Mouse (Mus musculus) embryonic facial prominence, embryonic 14.5 days (tissue): ENCODE data around the gene Aldh1a2. TPM values are rescaled to one million over a fixed set of nuclear protein-coding genes. Genes with fewer than 3 reads are reported as not detected.
A peak's percentile ranks its signal among the peaks of the same experiment; 100 is the strongest.

Source experiments
- ATAC-seq: fragments of 200-750 bp; cut with Nextera tagmentation; 2 replicates; pipeline ENCODE4 v1.8.0; 2017; ENCODE audit warnings: low read depth, moderate number of reproducible peaks, moderate TSS enrichment
- DNase-seq: peaks from one replicate; pipeline ENCODE4 v3.0.0-alpha.2; 2015; ENCODE audit warnings: low spot score
- H3K27ac ChIP-seq: fragments of 300-500 bp; sonication (generic); replicated peaks from 2 replicates; pipeline ENCODE4 v1.5.1; 2014; ENCODE audit warnings: low read depth, mild to moderate bottlenecking, low read length, moderate library complexity
- H3K27me3 ChIP-seq: fragments of 300-500 bp; sonication (generic); replicated peaks from 2 replicates; pipeline ENCODE4 v1.6.1; 2014; ENCODE audit warnings: low read length; ENCODE audit not compliant: control insufficient read depth, insufficient read depth
- H3K36me3 ChIP-seq: fragments of 300-500 bp; sonication (generic); 2 replicates; pipeline ENCODE4 v1.6.1; 2014; ENCODE audit warnings: low read length, mixed read lengths; ENCODE audit not compliant: control insufficient read depth, insufficient read depth
- H3K4me1 ChIP-seq: fragments of 300-500 bp; sonication (generic); 2 replicates; pipeline ENCODE4 v1.6.1; 2014; ENCODE audit warnings: antibody characterized with exemption, low read length; ENCODE audit not compliant: control insufficient read depth, insufficient read depth
- H3K4me2 ChIP-seq: fragments of 300-500 bp; sonication (generic); 2 replicates; pipeline ENCODE4 v1.6.1; 2014; ENCODE audit warnings: low read depth, mild to moderate bottlenecking, low read length, moderate library complexity, mixed read lengths
- H3K4me3 ChIP-seq: fragments of 300-500 bp; sonication (generic); 2 replicates; pipeline ENCODE4 v1.5.1; 2014; ENCODE audit warnings: low read depth, mild to moderate bottlenecking, low read length
- H3K9ac ChIP-seq: fragments of 300-500 bp; sonication (generic); 2 replicates; pipeline ENCODE4 v1.6.1; 2014; ENCODE audit warnings: low read depth, mild to moderate bottlenecking, low read length, moderate library complexity, mixed read lengths
- H3K9me3 ChIP-seq: fragments of 300-500 bp; sonication (generic); 2 replicates; pipeline ENCODE4 v1.6.1; 2016; ENCODE audit warnings: low read length; ENCODE audit not compliant: control insufficient read depth
- WGBS: fragments of 180-500 bp; shearing (Covaris S2); extraction: QIAGEN DNeasy Blood & Tissue Kit; methylation state at CpG from one replicate; pipeline ENCODE4 v1.1.7; 2014; 5-methylcytosine and 5-hydroxymethylcytosine counted together
- polyA plus RNA-seq: library from polyadenylated mRNA; unstranded; fragments of >200 nt; fragmentation: Nextera tagmentation; extraction: Ambion mirVana; gene quantifications from 2 replicates; pipeline ENCODE4 v1.2.1, GENCODE M21; 2014

Aldh1a2 gene
- polyA plus RNA-seq, 1 experiment from 2014 or later: 41.3 TPM

DNA sequence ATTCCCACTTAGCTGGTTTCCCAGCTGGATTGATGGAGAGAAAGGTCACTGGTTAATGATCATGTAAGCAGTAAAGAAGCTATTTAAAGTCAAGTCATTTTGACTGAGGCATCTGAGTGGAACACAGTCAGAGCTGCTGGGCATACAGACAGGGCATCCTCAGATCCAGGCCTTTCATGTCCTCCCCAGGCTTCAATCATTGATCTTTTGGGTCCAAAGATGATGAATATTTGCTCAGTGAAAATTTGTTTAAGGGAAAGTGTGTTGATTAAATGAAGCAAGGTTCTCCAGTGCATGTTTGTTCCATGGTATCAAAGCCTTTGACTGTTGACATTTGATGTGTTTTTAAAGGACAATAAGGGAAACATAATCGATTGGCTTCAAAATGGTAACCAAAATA lies 39.9 kb upstream of the Aldh1a2 start:
- no peak overlapping the region for H3K9ac ChIP-seq
- H3K36me3 ChIP-seq: no peaks in the 10 kb centered on the region
- ATAC-seq: no peak
- no peak overlapping the region for H3K4me3 ChIP-seq
- no peaks in the 10 kb centered on the region for H3K9me3 ChIP-seq
- DNase-seq: no peak
- WGBS: 94% methylated on average over 1 of the region's 1 CpGs
- no peak overlapping the region for H3K4me2 ChIP-seq
- H3K27ac ChIP-seq: no peak overlapping the region
- no peaks in the 10 kb centered on the region for H3K27me3 ChIP-seq
- no peaks in the 10 kb centered on the region for H3K4me1 ChIP-seq

DNA sequence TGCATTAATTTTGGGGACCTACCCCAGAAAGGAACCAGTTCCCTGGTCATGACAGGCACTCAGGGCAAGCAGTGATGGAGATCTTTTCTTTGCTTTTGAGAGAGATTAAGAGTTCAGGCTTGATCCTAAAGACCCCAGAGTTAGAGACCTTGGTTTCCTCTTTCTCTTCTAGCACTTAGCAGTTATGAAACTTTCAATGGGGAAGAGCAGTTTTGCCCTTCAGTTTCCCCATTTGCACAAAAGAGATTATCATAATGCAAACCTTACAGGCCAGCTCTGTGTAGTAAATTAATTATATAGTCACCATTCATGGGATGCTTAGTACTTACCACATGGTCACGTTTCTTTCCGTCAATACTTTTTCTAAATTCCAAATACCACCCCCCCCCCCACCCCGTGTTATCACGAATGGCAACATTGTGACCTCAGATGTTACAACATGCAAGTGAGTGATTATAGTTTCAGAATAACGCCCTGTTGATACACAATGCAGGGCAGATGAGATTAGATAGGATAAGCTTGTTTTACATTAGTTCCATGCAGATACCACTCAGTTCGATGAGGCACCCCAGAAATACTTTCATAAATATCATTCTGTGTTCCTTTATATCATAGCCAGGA lies 36.2 kb upstream of the Aldh1a2 start:
- Histone ChIP-seq H3K4me3 (no peak overlapping the region), H3K36me3 (no peaks in the 10 kb centered on the region), H3K9me3 (peaks cover under 1% of the 10 kb centered on the region; the same call in 1 of the 2 replicates), H3K4me1 (no peaks in the 10 kb centered on the region), H3K9ac (no peak overlapping the region), H3K27ac (no peak overlapping the region), H3K4me2 (no peak overlapping the region), H3K27me3 (no peaks in the 10 kb centered on the region)
- no peak for DNase-seq
- 80% methylated on average over 6 of the region's 6 CpGs for whole genome bisulfite sequencing
- no peak for ATAC-seq

DNA sequence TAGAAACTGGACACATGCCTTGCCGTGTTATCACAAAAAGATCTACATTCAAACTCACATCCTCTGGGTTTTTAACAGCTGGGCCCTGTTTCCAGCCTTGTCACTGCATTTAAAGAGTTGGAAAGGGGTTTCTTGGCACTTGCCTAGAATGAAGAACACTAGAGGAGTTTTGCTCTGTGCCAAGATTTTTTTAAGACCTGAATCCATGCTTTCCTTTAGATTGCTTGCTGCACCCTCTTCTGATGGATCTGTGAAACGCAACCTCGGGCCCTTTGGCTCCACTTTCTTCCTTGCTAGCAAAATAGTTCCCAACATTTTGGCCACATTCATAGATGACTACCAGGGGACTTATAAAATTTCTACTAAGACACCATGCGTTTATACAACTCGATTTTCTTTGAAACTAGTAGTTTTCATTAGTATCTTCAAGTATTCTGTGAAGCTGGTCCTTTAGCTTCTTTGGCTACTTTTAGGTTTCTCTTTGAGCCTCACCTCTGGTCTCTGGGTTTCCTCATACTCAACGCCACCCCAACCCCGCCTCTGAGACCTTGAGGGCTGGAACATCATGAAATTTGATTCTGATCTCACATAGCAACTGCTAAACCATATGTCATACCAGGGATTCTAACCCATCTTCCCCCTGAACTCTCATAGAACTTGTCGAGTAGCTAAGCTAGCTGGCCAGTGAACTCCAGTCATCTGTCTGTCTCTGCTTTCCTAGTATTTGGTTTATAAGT lies 35.5 kb upstream of the Aldh1a2 start:
- no peak overlapping the region for H3K4me2 ChIP-seq
- H3K27me3 ChIP-seq: no peaks in the 10 kb centered on the region
- no peak overlapping the region for H3K27ac ChIP-seq
- DNase-seq (peak; percentile 75), ATAC-seq (no peak)
- H3K9ac ChIP-seq: no peak overlapping the region
- peaks cover 4% of the 10 kb centered on the region; the same call in 1 of the 2 replicates for H3K9me3 ChIP-seq
- WGBS: 68% methylated on average over 8 of the region's 8 CpGs
- no peak overlapping the region for H3K4me3 ChIP-seq
- H3K4me1 ChIP-seq: no peaks in the 10 kb centered on the region
- H3K36me3 ChIP-seq: no peaks in the 10 kb centered on the region

DNA sequence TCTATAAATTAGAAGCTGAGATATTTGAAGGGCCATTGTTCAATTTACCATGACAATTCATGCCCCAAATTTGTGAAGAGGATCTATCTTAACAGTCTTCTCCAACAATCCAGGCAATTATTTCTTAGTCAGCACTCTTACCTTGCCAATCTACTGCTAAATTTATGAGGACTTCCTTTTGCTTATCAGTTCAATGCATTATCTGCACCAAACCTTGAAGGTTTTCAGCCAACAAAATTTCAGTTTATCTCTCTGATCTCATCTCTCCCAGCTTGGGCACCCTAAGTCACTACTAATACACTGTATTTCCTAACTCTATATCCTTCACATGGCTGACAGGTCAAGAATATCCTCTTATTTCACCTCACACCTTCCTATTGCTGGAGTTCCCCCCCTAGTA lies 30.3 kb upstream of the Aldh1a2 start:
- ATAC-seq: no peak
- Histone ChIP-seq H3K9me3 (peaks cover 4% of the 10 kb centered on the region; the same call in 1 of the 2 replicates), H3K36me3 (no peaks in the 10 kb centered on the region)

DNA sequence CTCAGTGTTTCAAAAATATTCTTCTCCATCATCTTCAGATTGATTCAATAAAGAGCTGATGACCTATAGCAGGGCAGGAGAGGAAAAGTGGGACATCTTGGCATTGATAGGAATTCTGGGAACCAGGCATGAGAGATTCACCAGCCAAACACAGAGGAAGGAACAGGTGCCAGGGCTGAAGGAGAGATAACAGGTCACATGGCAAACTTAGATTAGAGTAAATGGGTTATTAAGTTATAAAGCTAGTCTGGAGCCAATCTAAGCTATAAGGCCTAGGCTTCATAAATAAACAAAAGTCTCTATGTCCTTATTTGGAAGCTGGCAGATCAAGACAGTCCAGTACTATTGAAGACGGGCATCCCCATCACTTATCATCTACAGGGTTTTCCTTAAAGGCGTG lies 29.8 kb upstream of the Aldh1a2 start:
- Histone ChIP-seq H3K27ac (no peak overlapping the region), H3K4me2 (no peak overlapping the region), H3K9me3 (peaks cover 4% of the 10 kb centered on the region; the same call in 1 of the 2 replicates), H3K36me3 (no peaks in the 10 kb centered on the region), H3K27me3 (no peaks in the 10 kb centered on the region), H3K4me1 (0 out of 2 replicates have a peak, but pooled peaks cover 3% of the 10 kb centered on the region), H3K4me3 (no peak overlapping the region), H3K9ac (no peak overlapping the region)
- DNase-seq (no peak), ATAC-seq (no peak)
- 77% methylated on average over 2 of the region's 2 CpGs for whole genome bisulfite sequencing

More for the DNA sequence above, 30.3 kb upstream of the Aldh1a2 start:
- H3K4me2 ChIP-seq: no peak overlapping the region
- H3K9ac ChIP-seq: no peak overlapping the region
- H3K4me1 ChIP-seq: 0 out of 2 replicates have a peak, but pooled peaks cover 3% of the 10 kb centered on the region
- no peak overlapping the region for H3K4me3 ChIP-seq
- no peaks in the 10 kb centered on the region for H3K27me3 ChIP-seq
- no peak for DNase-seq
- H3K27ac ChIP-seq: no peak overlapping the region

DNA sequence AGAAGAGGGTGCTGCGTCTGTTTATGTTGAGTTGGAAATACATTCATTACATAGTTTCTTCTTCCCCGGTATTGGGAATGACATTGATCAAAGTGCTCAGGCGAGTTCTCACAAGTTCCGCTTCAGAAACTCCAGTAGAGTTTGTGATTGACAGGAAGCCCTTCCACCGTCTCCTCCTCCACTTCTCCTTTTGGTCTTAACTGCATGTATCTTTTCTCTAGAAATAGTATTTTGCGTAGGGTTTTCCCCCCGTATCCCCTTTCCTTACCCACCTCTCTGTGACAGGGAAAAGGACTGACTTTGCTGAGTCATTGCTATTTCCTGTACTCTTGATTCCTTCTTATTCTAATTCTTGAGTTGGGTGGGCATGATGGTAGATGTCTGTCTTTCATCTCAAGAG lies 28.2 kb upstream of the Aldh1a2 start:
- Histone ChIP-seq H3K27ac (no peak overlapping the region), H3K4me1 (0 out of 2 replicates have a peak, but pooled peaks cover 3% of the 10 kb centered on the region), H3K9ac (no peak overlapping the region), H3K27me3 (no peaks in the 10 kb centered on the region), H3K4me3 (no peak overlapping the region), H3K9me3 (peaks cover 4% of the 10 kb centered on the region; the same call in 1 of the 2 replicates), H3K36me3 (no peaks in the 10 kb centered on the region), H3K4me2 (no peak overlapping the region)
- ATAC-seq: no peak
- DNase-seq: no peak
- WGBS: 75% methylated on average over 7 of the region's 7 CpGs

DNA sequence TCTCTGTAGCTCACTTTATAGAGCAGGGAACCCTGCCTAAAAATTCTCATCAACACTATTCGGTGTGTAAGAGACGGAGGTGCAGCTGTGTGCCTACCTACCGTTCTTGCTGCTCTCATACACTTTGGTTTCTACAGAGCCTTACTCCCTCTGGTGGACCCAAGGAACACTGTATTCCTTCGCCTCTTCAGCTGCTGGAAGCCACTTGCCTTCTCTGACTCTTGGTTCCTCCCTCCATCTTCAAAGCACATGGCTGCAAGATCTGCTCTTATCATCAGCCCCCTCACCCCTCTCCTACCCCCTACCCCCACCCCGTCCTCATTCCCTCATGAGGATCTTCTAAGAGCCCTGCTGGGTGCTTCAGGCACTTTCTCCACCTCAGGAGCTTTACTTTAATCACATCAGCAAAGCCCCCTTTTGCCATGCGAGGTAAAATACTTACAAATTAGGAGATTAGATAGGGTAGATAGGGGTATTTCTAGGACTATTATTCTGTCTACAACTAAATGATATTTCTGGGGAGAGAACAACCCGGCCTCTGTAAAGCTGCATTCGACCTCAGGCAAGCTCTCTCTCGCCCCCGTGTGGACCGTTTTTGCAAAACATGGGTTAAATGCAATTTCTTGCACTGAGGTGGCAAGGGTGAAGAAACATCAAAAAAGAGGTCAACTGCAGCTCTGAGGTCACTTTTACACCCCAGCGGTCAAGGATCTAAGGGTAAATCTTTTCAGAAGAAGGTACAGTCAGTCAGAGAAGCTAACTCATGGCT lies 26.8 kb upstream of the Aldh1a2 start:
- no peaks in the 10 kb centered on the region for H3K27me3 ChIP-seq
- 0 out of 2 replicates have a peak overlapping the region, but pooled peaks have one; percentile 13 for H3K4me3 ChIP-seq
- 9% methylated on average over 12 of the region's 12 CpGs for WGBS
- no peak overlapping the region for H3K9ac ChIP-seq
- H3K4me1 ChIP-seq: 0 out of 2 replicates have a peak, but pooled peaks cover 3% of the 10 kb centered on the region
- no peak overlapping the region for H3K27ac ChIP-seq
- H3K9me3 ChIP-seq: peaks cover 4% of the 10 kb centered on the region; the same call in 1 of the 2 replicates
- H3K36me3 ChIP-seq: no peaks in the 10 kb centered on the region
- peak overlapping the region; percentile 52 for H3K4me2 ChIP-seq
- peak; percentile 78; the same call in 1 of the 2 replicates for ATAC-seq
- DNase-seq: peak; percentile 73

DNA sequence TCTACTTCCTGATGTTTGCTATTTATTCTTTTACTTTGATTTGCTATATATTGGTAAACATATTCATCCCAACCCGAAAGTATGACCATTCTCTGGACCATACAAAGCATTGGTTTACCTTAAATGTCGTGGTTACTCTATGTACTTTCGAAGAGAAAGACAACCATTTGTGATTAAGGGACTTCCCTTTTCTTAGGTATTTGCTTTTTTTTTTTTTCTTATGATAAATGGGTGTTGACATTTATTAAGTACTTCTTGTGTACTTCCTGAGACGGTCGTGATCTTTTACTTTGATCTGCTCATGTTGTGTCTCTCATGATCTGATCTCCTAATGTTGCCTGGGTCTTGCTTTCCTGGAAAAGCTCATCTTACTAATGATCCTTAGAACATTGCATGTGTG lies 16.8 kb upstream of the Aldh1a2 start:
- Histone ChIP-seq H3K27ac (no peak overlapping the region), H3K4me2 (no peak overlapping the region), H3K4me1 (no peaks in the 10 kb centered on the region), H3K9me3 (no peaks in the 10 kb centered on the region), H3K4me3 (no peak overlapping the region), H3K36me3 (no peaks in the 10 kb centered on the region), H3K9ac (no peak overlapping the region), H3K27me3 (no peaks in the 10 kb centered on the region)
- ATAC-seq (no peak), DNase-seq (no peak)
- 75% methylated on average over 5 of the region's 5 CpGs for WGBS
